Comparison of ENCODE assay signal across 8 mouse cellular contexts in the genomic region with DNA sequence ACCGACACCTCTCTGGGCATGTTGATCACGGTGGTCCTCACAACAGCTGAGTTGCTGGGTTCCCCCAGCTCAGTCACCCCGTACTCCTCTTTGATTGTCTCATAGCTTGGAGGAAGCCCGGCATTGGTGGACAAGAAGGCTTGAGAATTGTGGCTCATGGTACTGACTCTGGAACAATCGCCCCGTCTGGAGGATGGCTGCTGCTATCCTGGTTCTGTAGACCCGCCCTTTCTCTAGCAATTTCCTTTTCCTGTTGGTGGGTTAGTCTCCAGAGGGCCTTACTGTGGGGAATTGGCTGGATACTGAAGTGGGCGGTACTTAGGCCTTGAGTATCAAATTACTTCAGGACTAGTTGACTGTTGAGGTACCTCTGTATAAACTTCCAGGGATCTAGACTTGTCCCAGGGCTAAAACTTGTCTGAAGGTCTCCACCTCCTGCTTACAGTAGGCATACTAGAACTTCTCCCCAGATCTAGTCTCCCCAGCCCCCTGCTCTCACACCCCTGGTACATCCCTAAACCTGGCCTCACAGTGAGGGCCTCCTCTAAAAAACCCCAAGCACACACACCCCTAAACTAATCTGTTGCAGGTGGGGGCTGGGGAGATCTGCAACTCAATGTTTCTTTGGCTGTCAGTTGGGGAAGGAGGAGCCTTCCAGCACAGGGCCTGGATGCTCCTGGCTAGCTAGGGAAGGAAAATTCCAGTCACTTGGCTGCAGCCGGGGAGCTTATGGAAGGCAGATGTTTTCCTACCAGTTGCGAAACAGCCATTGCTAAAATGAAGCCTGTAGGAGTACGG. TPM values are rescaled to one million over a fixed set of nuclear protein-coding genes. Genes with fewer than 3 reads are reported as not detected.
DNase-seq lines count a peak whose midpoint lies in the region; ATAC-seq and TF ChIP-seq lines count a peak whose summit lies in the region.

A gene (minus strand): TSS at position 180 of the 798 bp plus-strand sequence.
A gene (minus strand): TSS at position 230 of the 798 bp plus-strand sequence.

- no peak for TF ChIP-seq CTCF in ES-Bruce4 (IDR thresholded peaks at IDR 0.05; ENCODE audit: low read depth, low read length)
- TF ChIP-seq CTCF in left cerebral cortex, adult 2 months (IDR thresholded peaks at IDR 0.05) = no peak
- peak; percentile 17; the same call in 1 of the 2 replicates for TF ChIP-seq CTCF in stomach, postnatal 0 days (IDR thresholded peaks at IDR 0.05; ENCODE audit: low read depth)

- peak; percentile 74 for TF ChIP-seq POLR2A in ES-Bruce4 (IDR thresholded peaks at IDR 0.05; ENCODE audit: insufficient read depth, low read length)

- peaks cover 10% of the 10 kb centered on the region for H3K4me1 ChIP-seq in ES-Bruce4 (ENCODE audit: control insufficient read depth, insufficient read depth, low read length)
- H3K4me1 ChIP-seq in forebrain, embryonic 14.5 days (ENCODE audit: control insufficient read depth, insufficient read depth, low read length) = peaks cover 12% of the 10 kb centered on the region; the same call in 1 of the 2 replicates
- H3K4me1 ChIP-seq in megakaryocyte, embryonic 14.5 days = peaks cover 89% of the 10 kb centered on the region
- peaks cover 4% of the 10 kb centered on the region; the same call in 1 of the 2 replicates for H3K4me1 ChIP-seq in stomach, postnatal 0 days (replicated peaks; ENCODE audit: control insufficient read depth, insufficient read depth)

- no peaks in the 10 kb centered on the region for H3K27me3 ChIP-seq in ES-Bruce4 (ENCODE audit: control insufficient read depth, insufficient read depth, low read length, poor library complexity, severe bottlenecking)
- H3K27me3 ChIP-seq in forebrain, embryonic 14.5 days (replicated peaks; ENCODE audit: control insufficient read depth, insufficient read depth, low read length) = no peaks in the 10 kb centered on the region
- H3K27me3 ChIP-seq in megakaryocyte, embryonic 14.5 days (replicated peaks) = no peaks in the 10 kb centered on the region
- H3K27me3 ChIP-seq in stomach, postnatal 0 days (ENCODE audit: control insufficient read depth, insufficient read depth, low read length) = no peaks in the 10 kb centered on the region

- H3K4me2 ChIP-seq in forebrain, embryonic 14.5 days (ENCODE audit: low read length) = peak within 1 kb of the TSS; percentile 49
- peak within 1 kb of the TSS; percentile 61 for H3K4me2 ChIP-seq in stomach, postnatal 0 days (replicated peaks; ENCODE audit: low read depth)

- H3K36me3 ChIP-seq in ES-Bruce4 (ENCODE audit: control insufficient read depth, insufficient read depth, low read length, poor library complexity, severe bottlenecking) = peaks cover 13% of the 10 kb centered on the region
- no peaks in the 10 kb centered on the region for H3K36me3 ChIP-seq in forebrain, embryonic 14.5 days (ENCODE audit: control insufficient read depth, insufficient read depth, low read length)
- H3K36me3 ChIP-seq in megakaryocyte, embryonic 14.5 days (replicated peaks; ENCODE audit: low read length) = peaks cover 35% of the 10 kb centered on the region
- no peaks in the 10 kb centered on the region for H3K36me3 ChIP-seq in stomach, postnatal 0 days (ENCODE audit: control insufficient read depth, insufficient read depth, low read length)

- TF ChIP-seq EP300 in ES-Bruce4 (IDR thresholded peaks at IDR 0.05; ENCODE audit: insufficient read depth, low read depth, low read length) = peak; percentile 82
- TF ChIP-seq EP300 in stomach, postnatal 0 days (optimal IDR thresholded peaks at IDR 0.05) = no peak

- H3K9ac ChIP-seq in ES-Bruce4 (ENCODE audit: low read depth, poor library complexity, severe bottlenecking) = peak within 1 kb of the TSS; percentile 82
- peak within 1 kb of the TSS; percentile 43; the same call in 1 of the 2 replicates for H3K9ac ChIP-seq in forebrain, embryonic 14.5 days (ENCODE audit: low read length)
- H3K9ac ChIP-seq in stomach, postnatal 0 days (ENCODE audit: low read length) = peak within 1 kb of the TSS; percentile 71

- H3K9me3 ChIP-seq in ES-Bruce4 (replicated peaks; ENCODE audit: control insufficient read depth, insufficient read depth, low read length, poor library complexity, severe bottlenecking) = no peaks in the 10 kb centered on the region
- no peaks in the 10 kb centered on the region for H3K9me3 ChIP-seq in forebrain, embryonic 14.5 days (replicated peaks; ENCODE audit: control insufficient read depth, low read length)
- H3K9me3 ChIP-seq in megakaryocyte, embryonic 14.5 days = no peaks in the 10 kb centered on the region
- H3K9me3 ChIP-seq in stomach, postnatal 0 days (ENCODE audit: control insufficient read depth, low read length) = no peaks in the 10 kb centered on the region

- 32% methylated on average over 11 of the region's 11 CpGs for WGBS in forebrain, embryonic 14.5 days
- 2% methylated on average over 11 of the region's 11 CpGs for WGBS in stomach, postnatal 0 days

- peak within 1 kb of the TSS; percentile 96 for H3K27ac ChIP-seq in ES-Bruce4 (ENCODE audit: insufficient read depth, low read length)
- H3K27ac ChIP-seq in forebrain, embryonic 14.5 days (ENCODE audit: low read depth, low read length) = 0 out of 2 replicates have a peak within 1 kb of the TSS, but pooled peaks have one; percentile 27
- H3K27ac ChIP-seq in left cerebral cortex, adult 2 months = peak within 1 kb of the TSS; percentile 71
- H3K27ac ChIP-seq in stomach, postnatal 0 days (replicated peaks) = peak within 1 kb of the TSS; percentile 93

- H3K4me3 ChIP-seq in ES-Bruce4 (ENCODE audit: low read depth, low read length) = peak within 1 kb of the TSS; percentile 95
- H3K4me3 ChIP-seq in forebrain, embryonic 14.5 days (ENCODE audit: low read depth, low read length) = peak within 1 kb of the TSS; percentile 25
- H3K4me3 ChIP-seq in left cerebral cortex, adult 2 months = peak within 1 kb of the TSS; percentile 38
- H3K4me3 ChIP-seq in megakaryocyte, embryonic 14.5 days (replicated peaks) = peak within 1 kb of the TSS; percentile 95
- peak within 1 kb of the TSS; percentile 54 for H3K4me3 ChIP-seq in stomach, postnatal 0 days (ENCODE audit: low read depth, low read length)

- peak; percentile 68 for ATAC-seq in forebrain, embryonic 14.5 days
- ATAC-seq in stomach, postnatal 0 days (ENCODE audit: low FRiP score, low TSS enrichment) = peak; percentile 90

- DNase-seq in adrenal gland, adult 8-10 months = peak; percentile 85
- peak; percentile 67 for DNase-seq in forebrain, embryonic 14.5 days (ENCODE audit: low spot score)
- peak; percentile 86 for DNase-seq in heart, postnatal 4 days
- peak in 1 of 2 experiments; percentile 26 for DNase-seq in left cerebral cortex, adult 2 months (ENCODE audit: extremely low spot score in 1 of 2, low spot score in 2 of 2)
- DNase-seq in stomach, postnatal 0 days (ENCODE audit: low spot score) = peak; percentile 84
- no peak for DNase-seq in thymus, postnatal 14 days

- intact Hi-C loops in left cerebral cortex, adult 2 months (cut with DNase I) = loop anchor here (5.0 kb wide), 2 partner anchors 49 to 51 kb away; no protein-coding TSS in a partner anchor

RNA-seq across cellular contexts. Expression of the first gene that starts in this region (rescaled TPM):
- 3.1 TPM in 1 of 2 replicates, not detected in the other for polyA plus RNA-seq in ES-Bruce4 (2011; ENCODE audit: insufficient read depth, insufficient read length, low read depth, missing spikeins)
- not detected for total RNA-seq in adrenal gland, adult 8-10 months (2022)
- not detected in 2 replicates for polyA plus RNA-seq in forebrain, embryonic 14.5 days (2014; fragmentation: Nextera tagmentation; extraction: Ambion mirVana)
- total RNA-seq in heart, postnatal 4 days (2021) = not detected
- not detected for total RNA-seq in left cerebral cortex, adult 2 months (2021)
- not detected in 2 replicates for polyA plus RNA-seq in megakaryocyte, embryonic 14.5 days (2012; ENCODE audit: insufficient read depth, low replicate concordance)
- polyA plus RNA-seq in stomach, postnatal 0 days (2015; fragmentation: Nextera tagmentation; extraction: Ambion mirVana) = 0.32 and 0.71 TPM in 2 replicates

RNA-seq across cellular contexts. Expression of the second gene that starts in this region (rescaled TPM):
- polyA plus RNA-seq in ES-Bruce4 (2011; ENCODE audit: insufficient read depth, insufficient read length, low read depth, missing spikeins) = 720 and 786 TPM in 2 replicates
- total RNA-seq in adrenal gland, adult 8-10 months (2022) = 100 to 1,000 TPM; 431 to 671 (median 563) TPM
- 163 and 235 TPM in 2 replicates for polyA plus RNA-seq in forebrain, embryonic 14.5 days (2014; fragmentation: Nextera tagmentation; extraction: Ambion mirVana)
- total RNA-seq in heart, postnatal 4 days (2021) = 100 to 1,000 TPM; 178 to 182 TPM
- 10 to 100 TPM; 10.8 to 17.7 TPM for total RNA-seq in left cerebral cortex, adult 2 months (2021)
- 93.8 and 722 TPM in 2 replicates for polyA plus RNA-seq in megakaryocyte, embryonic 14.5 days (2012; ENCODE audit: insufficient read depth, low replicate concordance)
- 932 and 1,048 TPM in 2 replicates for polyA plus RNA-seq in stomach, postnatal 0 days (2015; fragmentation: Nextera tagmentation; extraction: Ambion mirVana)

Comparison
In these comparisons a context has a peak if more than half of its experiments do, and no peak if none do; other contexts are left out.
1. RNA of the second gene that starts in this region (total RNA-seq): 431 to 671 TPM in adrenal gland, adult 8-10 months and 178 to 182 TPM in heart, postnatal 4 days; 10.8 to 17.7 TPM in left cerebral cortex, adult 2 months; every median in the first group is over 4 times any median in the second.
2. H3K27ac ChIP-seq: peak in every context shown above with its lines; median percentile 96 in ES-Bruce4; 93 in stomach, postnatal 0 days; 71 in left cerebral cortex, adult 2 months; 27 in forebrain, embryonic 14.5 days.
3. H3K4me3 ChIP-seq: peak in every context shown above with its lines; median percentile 95 in ES-Bruce4; 95 in megakaryocyte, embryonic 14.5 days; 54 in stomach, postnatal 0 days; 38 in left cerebral cortex, adult 2 months; 25 in forebrain, embryonic 14.5 days.
4. Peak in every context shown above with its lines, with median percentiles within 50 percentile points of each other: H3K9ac ChIP-seq.